Mouse (Mus musculus) forebrain, embryonic 11.5 days (tissue): ENCODE data around the gene Gstp2. TPM values are rescaled to one million over a fixed set of nuclear protein-coding genes. Genes with fewer than 3 reads are reported as not detected.

ENCODE experiments used
- ATAC-seq: fragments of 200-750 bp; cut with Nextera tagmentation; replicated peaks from 2 replicates; pipeline ENCODE4 v1.8.0; 2017; ENCODE audit warnings: moderate TSS enrichment; ENCODE audit not compliant: low FRiP score
- DNase-seq: peaks from one replicate; pipeline ENCODE4 v3.0.0-alpha.2; 2017; ENCODE audit warnings: low spot score
- H3K27ac ChIP-seq: fragments of 300-500 bp; sonication (generic); 2 replicates; pipeline ENCODE4 v1.5.1; 2014; ENCODE audit warnings: low read depth, low read length
- H3K27me3 ChIP-seq: fragments of 300-500 bp; sonication (generic); 2 replicates; pipeline ENCODE4 v1.6.1; 2014; ENCODE audit warnings: mild to moderate bottlenecking, low read length, mixed read lengths; ENCODE audit not compliant: control insufficient read depth, insufficient read depth
- H3K36me3 ChIP-seq: fragments of 300-500 bp; sonication (generic); 2 replicates; pipeline ENCODE4 v1.6.1; 2014; ENCODE audit warnings: mild to moderate bottlenecking, low read length, moderate library complexity, mixed read lengths; ENCODE audit not compliant: control insufficient read depth, insufficient read depth
- H3K4me1 ChIP-seq: fragments of 300-500 bp; sonication (generic); replicated peaks from 2 replicates; pipeline ENCODE4 v1.6.1; 2014; ENCODE audit warnings: low read length, mixed read lengths; ENCODE audit not compliant: control insufficient read depth, insufficient read depth
- H3K4me2 ChIP-seq: fragments of 300-500 bp; sonication (generic); 2 replicates; pipeline ENCODE4 v1.6.1; 2014; ENCODE audit warnings: low read depth, mild to moderate bottlenecking, low read length, moderate library complexity, mixed read lengths; ENCODE audit not compliant: severe bottlenecking
- H3K4me3 ChIP-seq: fragments of 300-500 bp; sonication (generic); 2 replicates; pipeline ENCODE4 v1.5.1; 2014; ENCODE audit warnings: low read depth, low read length
- H3K9ac ChIP-seq: fragments of 300-500 bp; sonication (generic); 2 replicates; pipeline ENCODE4 v1.6.1; 2014; ENCODE audit warnings: low read length
- H3K9me3 ChIP-seq: fragments of 300-500 bp; sonication (generic); 2 replicates; pipeline ENCODE4 v1.6.1; 2016; ENCODE audit warnings: low read length, mixed read lengths; ENCODE audit not compliant: control insufficient read depth
- WGBS: fragments of 180-500 bp; shearing (Covaris S2); extraction: QIAGEN DNeasy Blood & Tissue Kit; methylation state at CpG from one replicate; pipeline ENCODE4 v1.1.7; 2014; 5-methylcytosine and 5-hydroxymethylcytosine counted together
- polyA plus RNA-seq: library from polyadenylated mRNA; unstranded; fragments of >200 nt; fragmentation: Nextera tagmentation; extraction: Ambion mirVana; gene quantifications from 2 replicates; pipeline ENCODE4 v1.2.1, GENCODE M21; 2014

Gene Gstp2
- polyA plus RNA-seq, 1 experiment from 2014 or later = 1.8 TPM

- DNase-seq = no peak
- peaks cover 5% of the 10 kb centered on the region; the same call in 1 of the 2 replicates for H3K4me1 ChIP-seq
- H3K27ac ChIP-seq = no peak overlapping the region
- 66% methylated on average over 5 of the region's 5 CpGs for WGBS
- no peak overlapping the region for H3K4me3 ChIP-seq
- H3K9ac ChIP-seq = no peak overlapping the region
- ATAC-seq = no peak
- H3K27me3 ChIP-seq = no peaks in the 10 kb centered on the region
- no peaks in the 10 kb centered on the region for H3K9me3 ChIP-seq
- H3K36me3 ChIP-seq = no peaks in the 10 kb centered on the region; the same call in 1 of the 2 replicates
- no peak overlapping the region for H3K4me2 ChIP-seq
Measured at GRCm38 (mm10) chr19:4015635-4016034, 30.2 kb downstream of the Gstp2 start.

DNA sequence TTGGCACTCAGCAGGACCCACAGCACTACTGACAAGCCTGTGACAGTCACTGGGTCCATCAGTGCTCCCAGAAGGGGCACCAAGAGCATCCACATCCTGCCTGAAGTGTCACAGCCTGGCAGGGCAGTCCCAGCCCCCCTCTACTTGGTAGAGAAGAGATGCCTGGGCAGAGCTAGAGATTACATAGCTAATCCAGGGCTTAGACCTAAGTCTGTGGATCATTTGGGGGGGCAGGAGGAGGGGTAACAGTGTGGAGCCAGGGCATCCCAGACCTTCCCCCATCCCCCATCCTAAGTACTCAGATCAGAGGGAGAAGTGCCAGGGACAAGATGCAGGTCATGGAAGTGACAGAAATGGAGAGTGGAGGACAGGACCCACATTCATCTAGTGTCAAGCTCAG is 31.0 kb downstream of the Gstp2 start:
- DNase-seq (no peak), ATAC-seq (no peak)
- H3K27ac ChIP-seq = no peak overlapping the region
- no peak overlapping the region for H3K4me2 ChIP-seq
- H3K4me1 ChIP-seq = peaks cover 5% of the 10 kb centered on the region; the same call in 1 of the 2 replicates
- H3K27me3 ChIP-seq = no peaks in the 10 kb centered on the region
- no peak overlapping the region for H3K9ac ChIP-seq
- H3K9me3 ChIP-seq = no peaks in the 10 kb centered on the region
- H3K4me3 ChIP-seq = no peak overlapping the region
- H3K36me3 ChIP-seq = no peaks in the 10 kb centered on the region; the same call in 1 of the 2 replicates

DNA sequence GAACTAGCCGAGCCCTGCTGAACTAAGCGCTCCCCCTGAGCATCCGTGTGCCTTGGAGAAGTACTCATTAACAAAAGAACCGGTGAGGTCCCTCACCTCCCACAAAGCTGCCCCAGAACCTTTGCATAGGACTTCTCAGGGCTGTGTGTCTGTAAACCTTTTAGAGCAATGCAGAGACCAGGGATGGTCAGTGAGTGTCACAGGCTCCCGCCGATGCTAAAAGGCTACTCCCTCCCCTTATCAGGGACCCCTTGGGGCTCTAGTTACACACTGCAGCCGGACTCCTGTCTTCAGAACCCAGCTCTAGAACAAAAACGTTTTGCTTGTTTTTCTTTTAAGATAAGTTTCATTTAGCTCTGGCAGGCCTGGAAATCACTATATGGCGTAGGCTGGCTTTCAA is 32.8 kb downstream of the Gstp2 start:
- H3K9me3 ChIP-seq = no peaks in the 10 kb centered on the region
- no peak for DNase-seq
- peak overlapping the region; percentile 59 for H3K9ac ChIP-seq
- WGBS = 21% methylated on average over 9 of the region's 9 CpGs
- H3K36me3 ChIP-seq = no peaks in the 10 kb centered on the region; the same call in 1 of the 2 replicates
- peak overlapping the region; percentile 76 for H3K4me3 ChIP-seq
- ATAC-seq = no peak; the same call in 1 of the 2 replicates
- no peak overlapping the region for H3K27ac ChIP-seq
- peaks cover 5% of the 10 kb centered on the region; the same call in 1 of the 2 replicates for H3K4me1 ChIP-seq
- peak overlapping the region; percentile 52 for H3K4me2 ChIP-seq
- H3K27me3 ChIP-seq = no peaks in the 10 kb centered on the region

DNA sequence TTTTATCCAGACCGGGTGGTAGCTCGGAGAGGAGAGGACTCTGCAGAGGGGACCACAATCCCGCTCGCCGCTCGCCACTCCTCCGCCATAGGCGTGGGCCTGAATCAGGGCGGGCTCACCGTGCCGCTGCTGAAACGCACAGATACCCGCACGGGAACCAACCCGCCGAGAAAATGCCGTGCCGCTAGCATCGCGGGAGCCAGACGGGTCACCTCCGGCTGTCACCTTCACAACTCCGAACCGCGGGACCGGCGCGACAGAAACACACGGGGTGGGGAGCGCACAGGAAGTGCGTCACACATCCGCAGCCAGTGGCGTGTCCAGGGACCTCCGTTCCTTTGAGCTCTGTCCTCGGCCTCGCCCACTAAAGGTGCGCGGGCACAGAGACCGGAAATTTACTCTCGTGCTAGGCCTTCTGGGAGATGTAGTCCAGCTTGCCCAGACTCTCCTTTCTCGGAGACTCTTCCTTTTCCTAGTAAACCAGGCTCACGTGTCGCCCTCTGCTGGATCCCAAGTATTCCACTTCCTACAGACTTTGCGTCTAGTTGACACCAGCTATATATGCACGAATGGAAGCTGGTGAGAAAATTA is 33.3 kb downstream of the Gstp2 start, which contains the start of gene Ndufv1:
Ndufv1 (minus strand) TSS at position 375 of the 591 bp plus-strand sequence.
- H3K9ac ChIP-seq = peak within 1 kb of the TSS; percentile 64
- H3K9me3 ChIP-seq = no peaks in the 10 kb centered on the region
- H3K27me3 ChIP-seq = no peaks in the 10 kb centered on the region
- WGBS = under 1% methylated on average over 45 of the region's 45 CpGs
- H3K4me2 ChIP-seq = peak within 1 kb of the TSS; percentile 65
- peak within 1 kb of the TSS; percentile 76 for H3K4me3 ChIP-seq
- DNase-seq (peak; percentile 98), ATAC-seq (peak; percentile 99)
- H3K36me3 ChIP-seq = no peaks in the 10 kb centered on the region; the same call in 1 of the 2 replicates
- H3K27ac ChIP-seq = no peak within 1 kb of the TSS
- H3K4me1 ChIP-seq = peaks cover 5% of the 10 kb centered on the region; the same call in 1 of the 2 replicates

DNA sequence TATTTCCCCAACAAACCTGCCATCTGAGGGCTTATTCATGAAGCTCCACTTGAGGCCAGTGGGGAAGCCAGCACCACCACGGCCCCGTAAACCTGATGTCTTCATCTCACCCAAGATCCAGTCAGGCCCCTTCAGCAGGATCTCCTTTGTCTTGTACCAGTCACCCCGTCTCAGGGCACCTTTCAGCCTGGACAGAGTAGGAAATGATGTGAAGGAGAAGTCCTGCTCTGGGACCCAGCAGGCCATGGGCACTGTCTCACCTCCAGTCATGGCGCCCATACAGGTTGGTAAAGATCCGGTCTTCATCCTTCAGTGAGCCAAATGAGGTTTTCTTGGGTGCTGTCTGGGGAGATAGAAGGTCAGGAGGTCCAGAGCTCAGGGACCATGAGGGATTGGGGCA is 34.7 kb downstream of the Gstp2 start:
- no peak overlapping the region for H3K4me3 ChIP-seq
- DNase-seq (no peak), ATAC-seq (no peak)
- H3K9me3 ChIP-seq = no peaks in the 10 kb centered on the region
- H3K4me1 ChIP-seq = peaks cover 5% of the 10 kb centered on the region; the same call in 1 of the 2 replicates
- no peaks in the 10 kb centered on the region; the same call in 1 of the 2 replicates for H3K36me3 ChIP-seq
- no peak overlapping the region for H3K4me2 ChIP-seq
- no peaks in the 10 kb centered on the region for H3K27me3 ChIP-seq
- H3K9ac ChIP-seq = no peak overlapping the region
- H3K27ac ChIP-seq = no peak overlapping the region
- 95% methylated on average over 5 of the region's 5 CpGs for WGBS

GRCm38 (mm10) chr19:4005971-4006370 is 39.9 kb downstream of the Gstp2 start:
- Histone ChIP-seq H3K4me3 (no peak overlapping the region), H3K27me3 (no peaks in the 10 kb centered on the region), H3K36me3 (no peaks in the 10 kb centered on the region; the same call in 1 of the 2 replicates), H3K9me3 (no peaks in the 10 kb centered on the region), H3K4me1 (no peaks in the 10 kb centered on the region; the same call in 1 of the 2 replicates), H3K4me2 (no peak overlapping the region), H3K27ac (no peak overlapping the region), H3K9ac (no peak overlapping the region)
- no peak for ATAC-seq
- DNase-seq = no peak
- WGBS = 95% methylated on average over 8 of the region's 8 CpGs

- DNase-seq (no peak), ATAC-seq (no peak)
- H3K9me3 ChIP-seq = no peaks in the 10 kb centered on the region
- H3K27ac ChIP-seq = no peak overlapping the region
- no peak overlapping the region for H3K9ac ChIP-seq
- no peak overlapping the region for H3K4me3 ChIP-seq
- H3K4me1 ChIP-seq = no peaks in the 10 kb centered on the region; the same call in 1 of the 2 replicates
- WGBS = 95% methylated on average over 9 of the region's 9 CpGs
- no peaks in the 10 kb centered on the region; the same call in 1 of the 2 replicates for H3K36me3 ChIP-seq
- H3K4me2 ChIP-seq = no peak overlapping the region
- no peaks in the 10 kb centered on the region for H3K27me3 ChIP-seq
Measured at GRCm38 (mm10) chr19:4005091-4005490, 40.7 kb downstream of the Gstp2 start.

- peaks cover 2% of the 10 kb centered on the region; the same call in 1 of the 2 replicates for H3K4me1 ChIP-seq
- ATAC-seq (no peak), DNase-seq (no peak)
- H3K4me2 ChIP-seq = no peak overlapping the region
- 88% methylated on average over 15 of the region's 15 CpGs for whole genome bisulfite sequencing
- H3K9me3 ChIP-seq = no peaks in the 10 kb centered on the region
- H3K36me3 ChIP-seq = no peaks in the 10 kb centered on the region; the same call in 1 of the 2 replicates
- H3K27me3 ChIP-seq = no peaks in the 10 kb centered on the region
- no peak overlapping the region for H3K27ac ChIP-seq
- H3K4me3 ChIP-seq = no peak overlapping the region
- no peak overlapping the region for H3K9ac ChIP-seq
Measured at GRCm38 (mm10) chr19:4004331-4004730, 41.5 kb downstream of the Gstp2 start.

- Histone ChIP-seq H3K27ac (no peak overlapping the region), H3K36me3 (no peaks in the 10 kb centered on the region; the same call in 1 of the 2 replicates), H3K27me3 (no peaks in the 10 kb centered on the region), H3K4me2 (no peak overlapping the region), H3K4me1 (peaks cover 2% of the 10 kb centered on the region; the same call in 1 of the 2 replicates), H3K9ac (no peak overlapping the region), H3K9me3 (no peaks in the 10 kb centered on the region), H3K4me3 (no peak overlapping the region)
- no peak for DNase-seq
- 86% methylated on average over 12 of the region's 12 CpGs for WGBS
- ATAC-seq = no peak
Measured at GRCm38 (mm10) chr19:4003641-4004040, 42.2 kb downstream of the Gstp2 start.
